Mouse (Mus musculus): Measurements from ENCODE around the gene Fbxo17. TPM values are rescaled to one million over a fixed set of nuclear protein-coding genes. Genes with fewer than 3 reads are reported as not detected.

Fbxo17 gene
- polyA plus RNA-seq, 1 experiment from 2014 or later, result 5.6 TPM

DNA sequence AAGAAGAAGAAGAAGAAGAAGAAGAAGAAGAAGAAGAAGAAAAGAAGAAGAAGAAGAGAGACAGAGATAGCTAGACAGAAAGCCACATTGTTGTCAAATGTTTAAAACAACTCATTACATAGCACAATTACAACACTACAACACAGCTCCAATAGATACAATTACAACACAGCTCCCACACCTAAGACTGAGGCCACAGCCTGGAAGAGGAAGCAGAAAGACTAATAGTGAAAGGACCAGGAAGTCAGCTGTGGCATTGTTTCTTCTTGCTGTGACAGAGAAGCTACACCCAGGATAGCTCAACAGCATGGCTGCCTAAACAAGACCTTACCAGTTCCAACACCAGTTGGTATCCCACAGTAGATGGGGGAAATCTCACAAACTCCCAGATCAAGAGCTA lies 7.2 kb upstream of the Fbxo17 start:
- H3K27me3 ChIP-seq (ENCODE audit: control insufficient read depth, insufficient read depth, low read length), result no peaks in the 10 kb centered on the region
- no peaks in the 10 kb centered on the region for H3K4me1 ChIP-seq (replicated peaks; ENCODE audit: control insufficient read depth, insufficient read depth)
- H3K9ac ChIP-seq (ENCODE audit: low read length), result no peak overlapping the region
- TF ChIP-seq EP300 (optimal IDR thresholded peaks at IDR 0.05), result no peak
- no peak for TF ChIP-seq CTCF (IDR thresholded peaks at IDR 0.05; ENCODE audit: low read depth)
- H3K4me3 ChIP-seq (ENCODE audit: low read depth, low read length), result no peak overlapping the region
- ATAC-seq (ENCODE audit: low FRiP score, low TSS enrichment), result no peak
- H3K36me3 ChIP-seq (ENCODE audit: control insufficient read depth, insufficient read depth, low read length), result no peaks in the 10 kb centered on the region
- DNase-seq (ENCODE audit: low spot score), result no peak
- H3K4me2 ChIP-seq (replicated peaks; ENCODE audit: low read depth), result no peak overlapping the region
- H3K9me3 ChIP-seq (ENCODE audit: control insufficient read depth, low read length), result no peaks in the 10 kb centered on the region
- H3K27ac ChIP-seq (replicated peaks), result no peak overlapping the region

DNA sequence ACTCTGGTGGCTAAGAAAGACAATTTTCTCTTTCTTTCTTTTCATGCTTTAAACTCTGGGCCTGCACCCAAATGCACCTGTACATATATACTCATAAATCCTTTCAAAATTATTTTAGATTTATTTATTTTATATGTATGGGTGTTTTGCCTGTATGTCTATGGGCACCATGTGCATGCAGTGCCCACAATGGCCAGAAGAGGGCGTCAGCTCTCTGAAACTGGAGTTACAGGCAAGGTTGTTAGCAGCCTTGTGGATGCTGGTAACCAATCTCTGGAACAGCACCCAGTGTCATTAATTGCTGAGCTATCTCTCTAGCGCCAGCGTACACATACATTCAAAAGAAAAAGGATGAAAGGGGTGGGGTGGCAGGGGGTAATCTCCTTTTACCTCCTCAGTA lies 5.6 kb upstream of the Fbxo17 start:
- WGBS, result 65% methylated on average over 3 of the region's 3 CpGs
- Histone ChIP-seq H3K4me1 (replicated peaks; ENCODE audit: control insufficient read depth, insufficient read depth) (no peaks in the 10 kb centered on the region), H3K4me3 (ENCODE audit: low read depth, low read length) (no peak overlapping the region), H3K27me3 (ENCODE audit: control insufficient read depth, insufficient read depth, low read length) (no peaks in the 10 kb centered on the region), H3K36me3 (ENCODE audit: control insufficient read depth, insufficient read depth, low read length) (no peaks in the 10 kb centered on the region), H3K9ac (ENCODE audit: low read length) (no peak overlapping the region), H3K9me3 (ENCODE audit: control insufficient read depth, low read length) (no peaks in the 10 kb centered on the region), H3K27ac (replicated peaks) (no peak overlapping the region), H3K4me2 (replicated peaks; ENCODE audit: low read depth) (no peak overlapping the region)
- DNase-seq (ENCODE audit: low spot score) (no peak), ATAC-seq (ENCODE audit: low FRiP score, low TSS enrichment) (no peak)
- TF ChIP-seq CTCF (IDR thresholded peaks at IDR 0.05; ENCODE audit: low read depth) (peak; percentile 46), EP300 (optimal IDR thresholded peaks at IDR 0.05) (no peak)

DNA sequence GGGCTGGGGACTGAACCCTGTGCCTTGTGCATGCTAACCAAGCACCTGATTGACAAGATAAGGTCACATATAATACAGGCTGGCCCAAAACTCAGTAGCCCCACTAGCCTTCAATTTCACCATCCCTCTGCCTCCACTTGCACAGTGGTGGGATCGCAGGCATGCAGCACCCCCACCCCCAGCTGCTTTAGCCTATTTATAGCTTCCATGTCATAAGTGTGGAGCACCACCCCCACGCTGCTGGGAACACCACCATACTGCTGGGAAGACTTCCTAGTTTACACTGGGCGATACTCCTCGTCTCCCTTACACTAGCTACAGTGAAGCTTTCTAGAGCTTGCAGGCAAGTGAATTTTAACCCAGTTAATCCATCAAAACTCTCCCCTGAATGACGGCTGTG lies 1.9 kb upstream of the Fbxo17 start:
- Histone ChIP-seq H3K36me3 (ENCODE audit: control insufficient read depth, insufficient read depth, low read length) (no peaks in the 10 kb centered on the region), H3K27me3 (ENCODE audit: control insufficient read depth, insufficient read depth, low read length) (no peaks in the 10 kb centered on the region), H3K4me2 (replicated peaks; ENCODE audit: low read depth) (no peak overlapping the region), H3K27ac (replicated peaks) (no peak overlapping the region), H3K9me3 (ENCODE audit: control insufficient read depth, low read length) (no peaks in the 10 kb centered on the region), H3K4me3 (ENCODE audit: low read depth, low read length) (no peak overlapping the region), H3K4me1 (replicated peaks; ENCODE audit: control insufficient read depth, insufficient read depth) (no peaks in the 10 kb centered on the region), H3K9ac (ENCODE audit: low read length) (no peak overlapping the region)
- TF ChIP-seq CTCF (IDR thresholded peaks at IDR 0.05; ENCODE audit: low read depth), result no peak
- TF ChIP-seq EP300 (optimal IDR thresholded peaks at IDR 0.05), result no peak
- DNase-seq (ENCODE audit: low spot score), result no peak
- WGBS, result 74% methylated on average over 5 of the region's 5 CpGs
- ATAC-seq (ENCODE audit: low FRiP score, low TSS enrichment), result no peak

DNA sequence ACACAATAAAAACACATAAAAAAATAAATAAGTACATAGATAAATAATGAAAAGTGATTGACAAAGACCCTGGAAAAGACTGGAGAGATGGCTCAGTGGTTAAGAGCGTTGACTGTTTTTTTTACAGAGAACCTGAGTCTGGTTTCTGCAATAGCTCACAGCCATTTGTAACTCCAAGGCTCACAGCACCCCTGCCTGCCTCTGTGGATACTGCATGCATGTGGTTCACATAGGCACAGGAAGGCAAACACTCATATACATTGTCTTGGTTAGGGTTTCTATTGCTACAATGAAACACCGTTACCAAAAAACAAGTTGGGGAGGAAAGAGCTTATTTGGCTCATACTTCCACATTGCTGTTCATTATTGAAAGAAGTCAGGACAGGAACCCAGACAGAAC lies 1.0 kb upstream of the Fbxo17 start:
- H3K9me3 ChIP-seq (ENCODE audit: control insufficient read depth, low read length), result no peaks in the 10 kb centered on the region
- no peak for ATAC-seq (ENCODE audit: low FRiP score, low TSS enrichment)
- WGBS, result 92% methylated on average over 2 of the region's 2 CpGs

DNA sequence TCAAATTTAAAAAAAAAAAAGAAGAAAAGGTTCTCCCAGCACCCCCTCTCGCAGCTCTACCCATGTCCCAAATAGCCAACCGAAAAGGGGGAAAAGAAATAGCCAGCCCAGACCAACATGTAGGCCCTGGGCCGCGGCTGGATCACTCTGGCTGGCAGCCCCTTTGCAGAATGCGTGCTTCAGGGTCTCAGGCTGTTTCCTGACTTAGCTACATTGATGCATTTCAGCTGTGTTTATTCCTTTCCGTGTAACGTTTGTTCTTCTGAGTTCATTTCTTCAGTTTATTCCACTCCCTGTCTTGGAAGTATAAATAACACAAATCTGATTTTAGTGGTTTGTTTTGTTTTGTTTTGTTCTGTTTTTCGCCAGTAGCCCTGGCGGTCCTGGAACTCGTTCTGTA lies 1.1 kb downstream of the Fbxo17 start:
- no peak overlapping the region for H3K9ac ChIP-seq (ENCODE audit: low read length)
- no peak overlapping the region; the same call in 1 of the 2 replicates for H3K4me2 ChIP-seq (replicated peaks; ENCODE audit: low read depth)
- TF ChIP-seq CTCF (IDR thresholded peaks at IDR 0.05; ENCODE audit: low read depth) (no peak), EP300 (optimal IDR thresholded peaks at IDR 0.05) (no peak)
- no peak overlapping the region for H3K27ac ChIP-seq (replicated peaks)
- H3K4me3 ChIP-seq (ENCODE audit: low read depth, low read length), result no peak overlapping the region
- no peaks in the 10 kb centered on the region for H3K4me1 ChIP-seq (replicated peaks; ENCODE audit: control insufficient read depth, insufficient read depth)
- no peaks in the 10 kb centered on the region for H3K27me3 ChIP-seq (ENCODE audit: control insufficient read depth, insufficient read depth, low read length)
- ATAC-seq (ENCODE audit: low FRiP score, low TSS enrichment), result no peak
- WGBS, result 65% methylated on average over 10 of the region's 10 CpGs
- DNase-seq (ENCODE audit: low spot score), result no peak
- H3K36me3 ChIP-seq (ENCODE audit: control insufficient read depth, insufficient read depth, low read length), result no peaks in the 10 kb centered on the region
- no peaks in the 10 kb centered on the region for H3K9me3 ChIP-seq (ENCODE audit: control insufficient read depth, low read length)

More for the DNA sequence above, 1.0 kb upstream of the Fbxo17 start:
- Histone ChIP-seq H3K27ac (replicated peaks) (no peak overlapping the region), H3K4me2 (replicated peaks; ENCODE audit: low read depth) (no peak overlapping the region), H3K4me1 (replicated peaks; ENCODE audit: control insufficient read depth, insufficient read depth) (no peaks in the 10 kb centered on the region), H3K27me3 (ENCODE audit: control insufficient read depth, insufficient read depth, low read length) (no peaks in the 10 kb centered on the region), H3K4me3 (ENCODE audit: low read depth, low read length) (no peak overlapping the region), H3K9ac (ENCODE audit: low read length) (no peak overlapping the region), H3K36me3 (ENCODE audit: control insufficient read depth, insufficient read depth, low read length) (no peaks in the 10 kb centered on the region)
- no peak for DNase-seq (ENCODE audit: low spot score)
- TF ChIP-seq EP300 (optimal IDR thresholded peaks at IDR 0.05) (no peak), CTCF (IDR thresholded peaks at IDR 0.05; ENCODE audit: low read depth) (peak; percentile 41)

DNA sequence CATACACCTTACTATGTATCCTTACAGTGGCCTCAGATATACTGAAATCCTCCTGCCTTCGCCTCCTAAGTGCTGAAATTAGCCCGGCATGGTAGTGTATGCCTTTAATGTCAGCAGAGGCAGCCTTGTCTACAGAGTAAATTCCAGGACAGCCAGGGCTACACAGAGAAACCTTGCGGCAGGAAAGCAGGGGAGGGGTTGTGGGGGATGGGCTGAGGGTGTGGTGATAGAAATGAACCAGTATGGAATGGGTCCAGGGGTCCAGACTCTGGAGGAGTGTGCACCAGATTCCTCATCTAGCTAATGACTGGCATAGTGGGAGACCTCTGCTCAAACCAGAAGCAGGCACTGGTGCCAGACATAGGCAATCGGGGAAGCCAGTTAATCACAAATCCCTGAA lies 2.6 kb downstream of the Fbxo17 start:
- H3K9ac ChIP-seq (ENCODE audit: low read length), result no peak overlapping the region
- ATAC-seq (ENCODE audit: low FRiP score, low TSS enrichment) (no peak), DNase-seq (ENCODE audit: low spot score) (no peak)
- H3K27me3 ChIP-seq (ENCODE audit: control insufficient read depth, insufficient read depth, low read length), result no peaks in the 10 kb centered on the region
- TF ChIP-seq EP300 (optimal IDR thresholded peaks at IDR 0.05) (no peak), CTCF (IDR thresholded peaks at IDR 0.05; ENCODE audit: low read depth) (no peak)
- no peak overlapping the region for H3K27ac ChIP-seq (replicated peaks)
- no peaks in the 10 kb centered on the region for H3K36me3 ChIP-seq (ENCODE audit: control insufficient read depth, insufficient read depth, low read length)
- H3K9me3 ChIP-seq (ENCODE audit: control insufficient read depth, low read length), result no peaks in the 10 kb centered on the region
- no peak overlapping the region for H3K4me2 ChIP-seq (replicated peaks; ENCODE audit: low read depth)
- H3K4me3 ChIP-seq (ENCODE audit: low read depth, low read length), result no peak overlapping the region
- WGBS, result 37% methylated on average over 4 of the region's 4 CpGs
- no peaks in the 10 kb centered on the region for H3K4me1 ChIP-seq (replicated peaks; ENCODE audit: control insufficient read depth, insufficient read depth)

Measured in stomach, postnatal 0 days (tissue).